Mouse (Mus musculus) midbrain, embryonic 15.5 days (tissue): Measurements from ENCODE around the gene Slc10a7. TPM values are rescaled to one million over a fixed set of nuclear protein-coding genes. Genes with fewer than 3 reads are reported as not detected.
"Not testable (repeated sequence)": the region's sequence is repeated elsewhere in the genome, so short reads cannot be mapped to it uniquely, and the experiment has no call there.

Experiments
- ATAC-seq: fragments of 200-750 bp; cut with Nextera tagmentation; replicated peaks from 2 replicates; pipeline ENCODE4 v1.8.0; 2017; ENCODE audit warnings: moderate TSS enrichment
- H3K27ac ChIP-seq: fragments of 300-500 bp; sonication (generic); 2 replicates; pipeline ENCODE4 v1.5.1; 2015; ENCODE audit warnings: mild to moderate bottlenecking, inconsistent platforms
- H3K27me3 ChIP-seq: fragments of 300-500 bp; sonication (generic); replicated peaks from 2 replicates; pipeline ENCODE4 v1.6.1; 2015; ENCODE audit warnings: inconsistent platforms
- H3K36me3 ChIP-seq: fragments of 300-500 bp; sonication (generic); replicated peaks from 2 replicates; pipeline ENCODE4 v1.6.1; 2015; ENCODE audit warnings: inconsistent platforms
- H3K4me1 ChIP-seq: fragments of 300-500 bp; sonication (generic); 2 replicates; pipeline ENCODE4 v1.6.1; 2015; ENCODE audit warnings: inconsistent platforms
- H3K4me2 ChIP-seq: fragments of 300-500 bp; sonication (generic); 2 replicates; pipeline ENCODE4 v1.6.1; 2015; ENCODE audit warnings: inconsistent platforms, mild to moderate bottlenecking, moderate library complexity
- H3K4me3 ChIP-seq: fragments of 300-500 bp; sonication (generic); 2 replicates; pipeline ENCODE4 v1.5.1; 2015; ENCODE audit warnings: mild to moderate bottlenecking, inconsistent platforms
- H3K9ac ChIP-seq: fragments of 300-500 bp; sonication (generic); 2 replicates; pipeline ENCODE4 v1.6.1; 2015; ENCODE audit warnings: mild to moderate bottlenecking, inconsistent platforms
- H3K9me3 ChIP-seq: fragments of 300-500 bp; sonication (generic); 2 replicates; pipeline ENCODE4 v1.6.1; 2016; ENCODE audit warnings: inconsistent platforms
- WGBS: fragments of 180-500 bp; shearing (Covaris S2); methylation state at CpG from one replicate; pipeline ENCODE4 v1.1.7; 2015; ENCODE audit warnings: mixed read lengths; 5-methylcytosine and 5-hydroxymethylcytosine counted together
- polyA plus RNA-seq: library from polyadenylated mRNA; unstranded; fragments of >200 nt; fragmentation: Nextera tagmentation; extraction: Ambion mirVana; gene quantifications from 2 replicates; pipeline ENCODE4 v1.2.1, GENCODE M21; 2015

Slc10a7 gene
- polyA plus RNA-seq, 1 experiment from 2014 or later: 11.9 TPM

GRCm38 (mm10) chr8:78513106-78513505 lies 4.0 kb downstream of the Slc10a7 start:
- Histone ChIP-seq H3K27ac (no peak overlapping the region), H3K9ac (no peak overlapping the region), H3K4me1 (peaks cover 12% of the 10 kb centered on the region), H3K36me3 (no peaks in the 10 kb centered on the region), H3K27me3 (no peaks in the 10 kb centered on the region), H3K9me3 (no peaks in the 10 kb centered on the region), H3K4me2 (no peak overlapping the region), H3K4me3 (no peak overlapping the region)
- no peak for ATAC-seq
- 86% methylated on average over 4 of the region's 4 CpGs for WGBS

GRCm38 (mm10) chr8:78514706-78515105 lies 5.6 kb downstream of the Slc10a7 start:
- no peak overlapping the region for H3K4me3 ChIP-seq
- WGBS: 96% methylated on average over 1 of the region's 1 CpGs
- H3K27me3 ChIP-seq: no peaks in the 10 kb centered on the region
- no peak overlapping the region for H3K4me2 ChIP-seq
- H3K36me3 ChIP-seq: no peaks in the 10 kb centered on the region
- H3K9ac ChIP-seq: no peak overlapping the region
- H3K4me1 ChIP-seq: peaks cover 12% of the 10 kb centered on the region
- no peaks in the 10 kb centered on the region for H3K9me3 ChIP-seq
- ATAC-seq: no peak
- H3K27ac ChIP-seq: no peak overlapping the region

GRCm38 (mm10) chr8:78515132-78515531 lies 6.0 kb downstream of the Slc10a7 start:
- Histone ChIP-seq H3K27ac (no peak overlapping the region), H3K4me2 (no peak overlapping the region), H3K27me3 (no peaks in the 10 kb centered on the region), H3K9ac (no peak overlapping the region), H3K36me3 (no peaks in the 10 kb centered on the region), H3K4me1 (peaks cover 9% of the 10 kb centered on the region), H3K4me3 (no peak overlapping the region), H3K9me3 (no peaks in the 10 kb centered on the region)
- WGBS: 95% methylated on average over 3 of the region's 3 CpGs
- no peak for ATAC-seq

GRCm38 (mm10) chr8:78533981-78534380 lies 24.8 kb downstream of the Slc10a7 start:
- no peaks in the 10 kb centered on the region for H3K27me3 ChIP-seq
- no peak overlapping the region for H3K4me3 ChIP-seq
- no peaks in the 10 kb centered on the region for H3K9me3 ChIP-seq
- 0 out of 2 replicates have a peak, but pooled peaks cover 5% of the 10 kb centered on the region for H3K36me3 ChIP-seq
- H3K4me2 ChIP-seq: no peak overlapping the region
- ATAC-seq: no peak
- H3K27ac ChIP-seq: no peak overlapping the region
- no peak overlapping the region for H3K9ac ChIP-seq
- WGBS: 90% methylated on average over 6 of the region's 6 CpGs
- H3K4me1 ChIP-seq: no peaks in the 10 kb centered on the region

- Histone ChIP-seq H3K4me3 (no peak overlapping the region), H3K36me3 (0 out of 2 replicates have a peak, but pooled peaks cover 5% of the 10 kb centered on the region), H3K4me2 (no peak overlapping the region), H3K9ac (no peak overlapping the region), H3K27ac (no peak overlapping the region), H3K4me1 (no peaks in the 10 kb centered on the region), H3K9me3 (no peaks in the 10 kb centered on the region), H3K27me3 (no peaks in the 10 kb centered on the region)
- WGBS: 70% methylated on average over 5 of the region's 5 CpGs
- no peak for ATAC-seq
These were observed 27.6 kb downstream of the Slc10a7 start for GRCm38 (mm10) chr8:78536716-78537115.

GRCm38 (mm10) chr8:78537795-78538194 lies 28.6 kb downstream of the Slc10a7 start:
- no peak overlapping the region for H3K4me2 ChIP-seq
- 0 out of 2 replicates have a peak, but pooled peaks cover 2% of the 10 kb centered on the region for H3K36me3 ChIP-seq
- H3K9ac ChIP-seq: no peak overlapping the region
- no peak overlapping the region for H3K27ac ChIP-seq
- no peaks in the 10 kb centered on the region for H3K4me1 ChIP-seq
- H3K27me3 ChIP-seq: no peaks in the 10 kb centered on the region
- no peaks in the 10 kb centered on the region for H3K9me3 ChIP-seq
- no peak for ATAC-seq
- WGBS: 87% methylated on average over 3 of the region's 3 CpGs
- H3K4me3 ChIP-seq: no peak overlapping the region

GRCm38 (mm10) chr8:78542670-78543069 lies 33.5 kb downstream of the Slc10a7 start:
- 88% methylated on average over 6 of the region's 6 CpGs for WGBS

GRCm38 (mm10) chr8:78543621-78544020 lies 34.5 kb downstream of the Slc10a7 start:
- H3K4me3 ChIP-seq: no peak overlapping the region
- H3K4me1 ChIP-seq: no peaks in the 10 kb centered on the region
- no peak overlapping the region for H3K9ac ChIP-seq
- H3K27ac ChIP-seq: no peak overlapping the region
- no peaks in the 10 kb centered on the region for H3K9me3 ChIP-seq
- H3K4me2 ChIP-seq: no peak overlapping the region
- H3K27me3 ChIP-seq: no peaks in the 10 kb centered on the region
- H3K36me3 ChIP-seq: no peaks in the 10 kb centered on the region
- no peak for ATAC-seq
- WGBS: 56% methylated on average over 1 of the region's 1 CpGs

More at GRCm38 (mm10) chr8:78542670-78543069, 33.5 kb downstream of the Slc10a7 start:
- not testable (repeated sequence) for H3K9ac ChIP-seq, H3K4me1 ChIP-seq, H3K36me3 ChIP-seq, H3K27ac ChIP-seq, H3K27me3 ChIP-seq, H3K4me3 ChIP-seq, ATAC-seq, H3K4me2 ChIP-seq, H3K9me3 ChIP-seq

GRCm38 (mm10) chr8:78544545-78544944 lies 35.4 kb downstream of the Slc10a7 start:
- 82% methylated on average over 2 of the region's 2 CpGs for WGBS
- H3K9ac ChIP-seq: no peak overlapping the region
- no peaks in the 10 kb centered on the region for H3K9me3 ChIP-seq
- no peaks in the 10 kb centered on the region for H3K27me3 ChIP-seq
- no peak overlapping the region for H3K4me2 ChIP-seq
- no peaks in the 10 kb centered on the region for H3K4me1 ChIP-seq
- no peak overlapping the region for H3K4me3 ChIP-seq
- ATAC-seq: no peak
- H3K27ac ChIP-seq: no peak overlapping the region
- H3K36me3 ChIP-seq: no peaks in the 10 kb centered on the region

- not testable (repeated sequence) for H3K4me1 ChIP-seq, H3K36me3 ChIP-seq, H3K9me3 ChIP-seq, H3K4me3 ChIP-seq, ATAC-seq, H3K27ac ChIP-seq, H3K27me3 ChIP-seq, H3K9ac ChIP-seq, H3K4me2 ChIP-seq
- 45% methylated on average over 10 of the region's 14 CpGs for WGBS
These were observed 36.1 kb downstream of the Slc10a7 start for GRCm38 (mm10) chr8:78545153-78545817.

- H3K4me2 ChIP-seq: no peak overlapping the region
- no peaks in the 10 kb centered on the region for H3K27me3 ChIP-seq
- ATAC-seq: peak; percentile 75
- peaks cover 16% of the 10 kb centered on the region for H3K4me1 ChIP-seq
- no peaks in the 10 kb centered on the region for H3K36me3 ChIP-seq
- H3K4me3 ChIP-seq: no peak overlapping the region
- 23% methylated on average over 10 of the region's 10 CpGs for WGBS
- no peak overlapping the region for H3K27ac ChIP-seq
- H3K9me3 ChIP-seq: no peaks in the 10 kb centered on the region
- no peak overlapping the region for H3K9ac ChIP-seq
These were observed 41.0 kb downstream of the Slc10a7 start for GRCm38 (mm10) chr8:78549971-78550751.

- ATAC-seq: peak; percentile 77
- 33% methylated on average over 2 of the region's 2 CpGs for whole genome bisulfite sequencing
- H3K36me3 ChIP-seq: no peaks in the 10 kb centered on the region
- H3K4me1 ChIP-seq: peaks cover 16% of the 10 kb centered on the region
- no peak overlapping the region for H3K9ac ChIP-seq
- no peak overlapping the region for H3K4me3 ChIP-seq
- no peak overlapping the region for H3K27ac ChIP-seq
- H3K4me2 ChIP-seq: no peak overlapping the region
- no peaks in the 10 kb centered on the region for H3K9me3 ChIP-seq
- no peaks in the 10 kb centered on the region for H3K27me3 ChIP-seq
These were observed 41.6 kb downstream of the Slc10a7 start for GRCm38 (mm10) chr8:78550752-78551134.

GRCm38 (mm10) chr8:78555817-78556216 lies 46.7 kb downstream of the Slc10a7 start:
- whole genome bisulfite sequencing: 89% methylated on average over 4 of the region's 4 CpGs
- H3K9ac ChIP-seq: no peak overlapping the region
- no peaks in the 10 kb centered on the region for H3K36me3 ChIP-seq
- no peaks in the 10 kb centered on the region for H3K27me3 ChIP-seq
- H3K4me1 ChIP-seq: peaks cover 23% of the 10 kb centered on the region
- H3K4me3 ChIP-seq: no peak overlapping the region
- no peak overlapping the region for H3K4me2 ChIP-seq
- no peak overlapping the region for H3K27ac ChIP-seq
- no peaks in the 10 kb centered on the region for H3K9me3 ChIP-seq
- no peak for ATAC-seq
